Mouse (Mus musculus): ENCODE measurements around the gene Spag9.

Gene Spag9

DNA sequence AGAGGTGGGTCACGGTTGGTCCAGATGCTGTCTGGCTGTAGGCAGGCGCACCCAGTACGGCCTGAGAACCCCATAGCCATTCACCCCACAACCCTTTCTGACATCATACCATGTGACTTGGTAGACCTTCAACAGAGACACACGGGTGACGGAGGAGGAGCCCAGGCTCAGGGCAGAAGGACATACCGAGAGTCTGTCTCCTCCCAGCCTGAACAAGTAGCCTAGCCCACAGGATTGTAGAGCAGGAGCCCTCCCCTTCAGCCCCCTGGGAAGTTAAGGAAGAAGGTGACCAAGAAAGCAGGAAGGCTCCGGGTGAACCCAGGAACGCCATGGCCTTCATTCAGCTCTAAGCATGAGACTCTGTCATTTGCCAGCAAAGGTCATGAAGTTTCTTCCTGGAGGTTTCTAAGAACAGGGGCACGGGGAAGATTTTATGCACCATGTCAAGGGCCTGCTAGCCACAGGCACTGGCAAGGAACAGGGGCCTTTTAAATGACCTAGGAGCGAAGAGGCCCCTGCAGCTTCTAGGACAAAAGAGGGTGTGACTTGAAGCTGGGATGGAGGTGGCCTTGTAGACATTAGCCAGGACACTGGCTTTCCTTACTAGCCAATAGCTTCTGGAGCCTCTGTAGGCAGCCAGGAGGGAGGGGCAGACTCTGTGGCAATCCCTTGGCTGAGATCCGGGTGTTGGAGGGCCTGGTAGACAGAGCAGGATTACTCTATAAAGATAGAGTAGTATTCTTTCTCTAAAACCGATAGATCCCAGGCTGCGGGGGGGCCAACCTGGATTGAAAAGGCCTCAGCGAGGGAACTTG lies 163.4 kb downstream of the Spag9 start:
- peak; percentile 63 for DNase-seq

DNA sequence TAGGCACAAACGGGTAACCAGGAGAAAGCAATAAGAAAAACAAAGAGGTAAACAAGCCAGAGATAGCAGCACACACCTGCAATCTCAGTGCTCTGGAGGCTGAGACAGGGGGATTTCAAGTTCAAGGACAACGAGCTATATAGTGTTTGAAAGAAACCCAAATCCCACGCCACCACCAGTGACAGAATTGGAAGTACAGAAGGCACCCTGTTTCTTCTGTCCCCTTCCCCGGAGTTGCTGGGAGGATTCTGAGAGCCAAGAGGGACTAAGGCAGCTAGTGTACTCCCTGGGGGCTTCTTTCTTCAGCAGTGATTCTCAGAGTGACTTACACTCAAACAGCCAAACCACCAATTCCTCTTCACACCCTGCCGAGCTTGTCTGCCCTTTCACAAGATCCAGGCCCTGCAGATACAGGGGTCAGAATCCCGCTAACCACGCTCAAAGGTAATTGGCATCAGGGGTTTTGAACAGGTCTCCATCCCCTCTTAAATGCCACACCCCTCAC lies 164.1 kb downstream of the Spag9 start:
- no peak for DNase-seq

DNA sequence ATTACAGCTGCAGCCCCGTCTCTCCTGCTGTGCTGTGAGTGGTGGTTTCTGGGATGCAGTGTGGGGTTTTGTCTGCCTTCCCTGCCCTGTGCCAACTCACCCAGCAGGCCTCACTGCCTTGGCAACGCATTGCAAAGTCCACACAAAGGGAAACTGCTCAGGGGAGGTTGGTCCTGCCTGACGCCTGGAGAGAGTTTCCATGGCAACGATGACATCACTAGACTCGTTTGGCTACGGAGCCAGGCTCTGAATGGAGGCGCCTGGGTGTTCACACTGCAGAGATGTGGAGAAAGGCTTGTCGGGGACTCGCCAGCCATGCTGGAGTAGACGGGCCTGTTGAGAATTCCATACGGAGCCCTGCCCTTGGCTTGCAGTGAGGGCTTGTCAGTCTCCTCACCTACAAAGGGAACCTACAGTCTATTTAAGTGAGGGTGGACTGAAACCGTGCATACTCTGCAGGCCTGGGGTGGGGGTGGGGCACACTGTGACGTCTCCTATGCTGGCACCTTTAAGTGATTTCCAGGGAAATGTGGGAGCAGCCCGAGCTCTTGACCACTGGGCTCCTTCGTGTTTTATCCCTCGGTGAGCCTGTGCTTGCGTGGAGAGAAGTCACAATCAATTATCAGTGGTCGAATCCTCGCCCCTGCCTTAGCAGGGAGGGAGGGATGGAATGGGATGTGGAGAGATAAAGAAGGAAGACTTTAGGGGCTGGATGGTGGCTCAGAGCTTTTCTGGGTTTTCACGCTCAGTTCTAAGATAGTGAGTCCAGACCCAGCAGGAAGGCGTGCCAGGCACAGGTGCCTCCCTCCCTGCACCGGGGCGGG lies 164.8 kb downstream of the Spag9 start:
- peak; percentile 94 for DNase-seq

DNA sequence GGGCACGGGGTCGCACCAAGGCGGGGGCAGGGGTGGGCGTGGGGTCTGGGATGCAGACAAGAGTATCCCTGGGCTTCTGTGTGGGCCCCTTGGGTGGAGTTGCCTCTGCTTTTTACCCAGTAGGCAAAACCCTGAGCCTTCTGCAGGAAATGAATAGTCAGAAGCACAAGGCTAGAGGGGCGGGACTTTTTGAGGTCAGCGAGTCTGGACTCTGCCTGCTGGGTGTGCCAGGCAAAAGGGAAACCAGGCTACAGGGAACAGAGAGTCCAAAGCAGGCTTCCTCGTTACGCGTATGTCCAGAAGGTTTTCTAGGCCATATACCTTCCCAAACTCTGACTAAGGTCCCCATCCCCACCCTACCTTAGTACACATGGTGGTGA lies 165.4 kb downstream of the Spag9 start:
- peak; percentile 75 for DNase-seq

DNA sequence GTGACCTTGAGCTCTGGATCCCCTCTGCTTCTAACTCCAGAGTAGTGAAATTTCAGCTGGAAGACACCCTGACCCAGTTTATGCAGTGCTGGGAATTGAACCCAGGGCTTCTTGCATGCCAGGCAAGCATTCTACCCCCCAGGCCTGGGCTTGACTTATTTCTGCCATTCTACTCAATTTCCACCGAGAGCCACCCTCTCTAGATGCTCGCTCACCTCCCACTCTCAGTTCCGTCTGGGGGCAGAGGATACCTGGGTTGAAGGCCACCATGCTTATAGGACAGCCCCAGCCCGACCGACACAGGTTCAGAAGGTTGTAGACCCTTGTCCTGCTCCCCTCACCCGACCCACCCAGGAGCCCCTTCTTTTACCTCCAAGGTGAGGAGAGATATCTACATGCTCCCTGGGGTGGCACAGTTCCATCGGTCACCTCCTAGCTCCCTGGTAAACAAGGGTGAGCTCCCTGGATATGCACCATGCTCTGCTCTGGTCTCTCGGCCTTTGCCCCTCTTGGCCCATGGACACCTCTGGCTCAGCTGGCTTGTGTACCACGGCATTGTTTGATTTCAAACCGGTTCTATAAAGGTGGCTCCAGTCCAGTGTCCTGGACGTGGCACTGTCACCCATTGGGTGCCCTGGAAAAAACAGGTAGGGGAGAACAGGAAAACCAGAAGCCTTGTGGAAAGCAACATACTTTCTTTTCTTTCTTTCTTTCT lies 166.1 kb downstream of the Spag9 start:
- DNase-seq: no peak

DNA sequence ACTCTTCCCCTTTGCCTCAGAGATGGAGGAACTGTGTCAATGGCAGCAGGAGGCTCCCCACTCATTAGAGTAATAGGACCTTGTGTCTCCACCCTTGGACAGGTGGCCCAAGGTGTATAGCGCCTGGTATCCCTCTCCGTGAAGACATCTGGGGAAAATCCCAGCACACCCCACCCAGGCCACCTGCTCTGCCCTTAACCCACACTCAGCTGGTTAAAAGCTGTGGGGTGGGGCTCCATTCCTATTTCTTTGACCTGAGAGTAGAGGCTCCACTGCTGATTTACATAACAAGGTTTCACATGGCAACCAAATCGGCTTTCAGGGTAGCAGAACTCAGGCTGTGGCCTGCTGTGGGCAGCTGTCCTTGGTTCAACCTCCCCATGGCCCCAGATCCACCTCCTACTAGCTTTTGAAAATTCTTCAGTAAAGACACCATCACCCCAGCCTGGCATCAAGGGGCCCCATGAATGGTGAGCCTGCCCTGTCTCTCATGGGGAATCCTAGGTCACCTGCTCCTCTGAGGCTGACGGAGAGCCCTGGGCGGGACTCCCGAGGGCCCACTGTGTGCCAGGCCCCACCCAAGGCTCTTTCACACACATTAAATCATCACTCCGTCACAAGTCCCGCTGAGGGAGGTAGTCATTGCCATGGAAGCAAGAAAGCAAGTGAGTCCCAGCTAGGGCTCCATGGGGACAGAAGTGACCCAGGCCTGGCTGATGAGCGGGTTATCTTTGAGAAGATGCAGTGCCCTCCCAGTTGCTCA lies 167.3 kb downstream of the Spag9 start:
- no peak for DNase-seq

DNA sequence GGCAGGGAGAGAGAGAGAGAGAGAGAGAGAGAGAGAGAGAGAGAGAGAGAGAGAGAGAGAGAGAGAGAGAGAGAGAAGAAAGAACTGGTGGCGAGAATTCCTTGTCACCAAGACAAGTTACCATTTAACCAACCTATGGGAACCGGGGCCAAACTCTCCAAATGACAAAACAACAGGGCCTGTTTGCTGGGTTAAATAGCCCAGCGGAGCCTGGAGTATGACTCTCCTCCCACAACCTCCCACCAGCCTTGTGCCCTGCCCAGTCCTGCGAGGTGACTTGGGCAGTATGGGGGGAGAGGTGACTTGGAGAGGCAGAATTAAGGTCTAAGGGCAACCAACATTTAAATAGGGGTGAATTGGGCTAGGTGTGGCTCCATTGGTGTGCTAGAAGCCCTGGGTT lies 169.9 kb downstream of the Spag9 start:
- no peak for DNase-seq

DNA sequence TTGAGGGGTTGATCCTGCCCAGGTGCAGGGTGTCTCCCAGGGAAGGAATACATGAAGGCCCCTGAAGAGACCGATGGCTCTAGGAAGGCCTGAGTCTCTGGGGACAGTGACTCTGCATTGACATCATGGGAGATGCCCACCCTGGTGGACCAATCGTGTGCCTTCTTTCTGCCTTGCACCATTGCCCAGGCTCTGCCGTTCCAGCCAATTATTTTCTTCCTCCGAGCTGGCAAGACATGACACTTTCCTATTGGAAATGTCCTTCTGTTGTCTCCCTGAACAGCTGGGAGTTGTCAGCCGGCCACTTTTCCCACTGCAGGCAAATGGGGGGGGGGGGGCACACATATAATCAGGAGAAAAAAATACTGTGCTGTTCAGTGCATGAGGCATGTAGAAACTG lies 172.3 kb downstream of the Spag9 start:
- peak; percentile 58 for DNase-seq

DNA sequence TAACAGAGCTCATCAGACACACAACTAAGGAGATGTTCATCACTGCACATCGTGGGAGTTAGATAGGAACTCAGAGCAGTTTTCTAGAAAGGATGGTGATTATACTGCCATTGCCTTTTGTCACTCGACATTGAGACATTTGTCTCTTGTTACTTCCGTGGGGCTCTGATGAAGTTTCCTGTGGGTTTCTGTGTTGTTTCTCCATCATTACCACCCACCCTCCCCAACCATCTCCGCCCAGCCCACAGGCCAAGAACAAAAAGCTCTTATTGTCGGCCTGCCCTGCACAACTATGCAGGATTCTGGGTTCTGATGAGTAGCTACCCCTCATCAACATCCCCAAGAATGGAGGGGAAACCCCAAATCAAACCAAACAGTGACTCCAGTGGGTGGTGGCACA lies 173.7 kb downstream of the Spag9 start:
- no peak for DNase-seq

DNA sequence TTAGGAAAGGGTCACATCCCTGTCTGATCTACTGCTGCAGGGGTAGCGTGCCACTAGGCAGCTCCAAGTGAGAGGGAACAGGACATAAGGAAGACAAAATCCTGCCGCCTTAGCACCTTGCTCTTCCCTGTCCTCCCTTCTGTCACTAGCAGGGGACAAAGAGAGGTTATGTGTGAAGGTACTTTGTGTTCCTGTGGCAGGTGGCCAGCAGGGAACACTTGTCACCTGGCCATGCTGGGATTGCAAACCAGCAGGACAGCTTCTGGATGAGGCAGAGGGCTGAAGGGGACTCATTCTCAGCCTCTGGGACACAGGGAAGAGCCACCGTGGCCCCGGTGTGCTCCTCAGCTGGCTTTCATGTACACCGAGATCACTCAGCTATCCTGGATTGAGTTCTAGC lies 175.8 kb downstream of the Spag9 start:
- no peak for DNase-seq

DNA sequence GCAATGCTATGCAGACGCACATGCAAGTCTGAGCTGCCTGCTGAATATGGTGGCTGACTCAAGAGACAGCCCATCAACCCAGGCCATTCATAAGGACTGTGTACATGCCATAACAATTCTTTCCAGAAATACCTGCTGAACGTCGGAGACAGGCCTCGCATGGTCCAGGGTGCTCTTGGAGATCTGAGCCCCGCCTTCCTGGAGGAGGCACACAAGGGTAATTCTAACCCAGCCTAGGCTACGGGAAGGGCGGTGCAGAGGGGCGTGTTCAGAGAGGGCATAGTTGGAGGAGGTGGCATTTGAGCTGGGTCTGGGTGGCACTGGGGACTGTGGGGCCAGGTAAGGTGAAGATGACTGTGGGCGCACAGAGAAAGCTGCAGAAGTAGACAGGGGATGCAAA lies 176.3 kb downstream of the Spag9 start:
- DNase-seq: peak; percentile 38

DNA sequence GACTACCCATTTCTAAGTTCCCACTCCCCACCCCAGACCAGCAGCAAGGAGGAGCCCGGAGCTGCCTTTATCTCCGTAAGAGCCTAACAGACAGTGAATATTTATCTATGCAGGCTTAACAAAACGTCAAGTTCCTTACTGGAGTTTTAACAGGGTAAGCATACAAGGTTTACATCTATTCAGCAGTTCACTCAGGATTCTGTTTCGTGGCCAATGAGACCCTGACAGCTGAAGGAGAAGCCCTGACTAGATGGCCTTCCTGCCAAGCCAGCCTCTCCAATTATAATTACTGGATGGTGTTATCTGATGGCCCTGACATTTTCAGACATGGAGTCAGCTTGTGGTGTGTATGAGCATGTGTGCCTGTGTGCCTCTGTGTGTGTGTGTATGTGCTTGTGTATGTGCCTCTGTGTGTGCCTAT lies 177.8 kb downstream of the Spag9 start:
- peak; percentile 28 for DNase-seq

DNA sequence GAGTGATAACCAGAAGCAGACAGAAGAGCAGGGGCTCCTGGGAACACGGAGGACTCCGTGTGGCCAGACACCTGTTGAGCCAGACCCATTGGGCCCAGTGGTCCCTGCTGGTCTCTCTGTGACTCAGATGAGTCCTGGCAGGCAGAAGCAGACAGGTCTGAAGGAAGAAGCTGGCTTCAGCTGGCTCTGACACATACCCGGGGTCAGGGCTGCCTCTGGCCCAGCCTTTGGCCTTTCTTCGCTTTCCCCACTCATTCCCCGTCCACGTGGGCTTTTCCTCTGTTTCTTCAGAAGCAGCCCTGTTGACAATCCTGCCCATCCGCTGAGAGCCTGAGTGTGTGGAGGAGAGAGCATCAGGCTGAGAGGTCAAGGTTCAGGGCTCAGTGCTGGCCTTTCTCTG lies 179.4 kb downstream of the Spag9 start:
- DNase-seq: no peak
